Mouse (Mus musculus): ENCODE measurements around the gene Gm28042.
A peak's percentile ranks its signal among the peaks of the same experiment; 100 is the strongest.

Gm28042 gene

DNA sequence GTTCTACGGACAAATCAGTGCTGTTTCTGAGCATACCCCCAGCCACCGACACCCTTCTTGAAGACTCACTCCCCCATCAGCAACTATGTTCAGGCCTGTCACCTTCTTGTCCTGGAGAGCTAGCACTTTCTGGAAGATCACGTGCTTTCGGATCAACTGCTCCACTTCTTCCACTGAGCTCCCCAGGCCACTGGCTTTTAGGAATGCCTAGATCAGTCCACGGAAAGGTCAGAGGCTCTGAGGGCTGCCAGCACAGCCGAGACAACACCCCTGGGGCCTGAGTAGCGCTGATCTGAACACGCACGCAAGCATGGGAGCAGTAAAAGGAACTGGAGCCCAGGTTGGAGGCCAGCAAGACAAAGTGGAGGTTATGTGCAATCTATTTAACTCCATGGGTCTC lies 33.4 kb downstream of the Gm28042 start:
- DNase-seq (ENCODE audit: low spot score), result no peak

DNA sequence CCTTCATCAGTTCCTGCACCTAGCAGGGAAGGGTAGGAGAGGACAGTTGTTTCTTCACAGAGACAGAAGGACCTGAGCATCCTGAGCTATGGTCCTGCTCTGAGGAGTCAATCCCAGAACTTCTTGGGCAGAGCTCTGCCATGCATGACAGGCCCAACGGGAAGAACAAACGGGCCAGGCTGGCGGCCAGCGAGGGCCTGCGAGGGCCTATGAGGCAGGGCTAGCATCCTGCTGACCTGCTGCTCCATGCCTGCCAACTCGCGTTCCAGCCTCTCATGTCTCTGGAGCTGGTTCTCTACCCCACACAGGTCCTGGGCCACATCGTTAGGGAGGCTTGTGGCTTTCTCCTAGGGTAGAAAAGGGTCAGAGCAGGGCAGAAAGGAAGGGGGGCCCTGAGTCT lies 35.0 kb downstream of the Gm28042 start:
- DNase-seq (ENCODE audit: low spot score), result no peak

DNA sequence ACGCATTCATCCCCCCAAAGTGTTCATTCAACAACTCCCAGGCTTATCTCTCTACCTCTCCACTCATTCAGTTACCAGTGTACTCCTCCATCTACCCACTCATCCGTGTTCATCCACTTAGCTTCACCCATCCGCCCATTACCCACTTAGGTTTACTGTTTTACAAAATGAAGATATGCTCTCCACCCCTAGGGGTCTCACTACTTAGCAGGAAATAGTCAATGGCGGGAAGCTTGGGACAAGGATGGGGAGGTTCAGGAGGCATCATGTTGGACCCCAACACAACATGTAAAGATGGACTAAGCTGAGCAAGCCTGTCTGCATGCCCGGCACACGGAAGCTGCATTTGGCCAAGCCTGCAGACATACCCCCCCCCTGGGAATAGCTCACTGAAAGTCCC lies 37.3 kb downstream of the Gm28042 start:
- no peak for DNase-seq (ENCODE audit: low spot score)

DNA sequence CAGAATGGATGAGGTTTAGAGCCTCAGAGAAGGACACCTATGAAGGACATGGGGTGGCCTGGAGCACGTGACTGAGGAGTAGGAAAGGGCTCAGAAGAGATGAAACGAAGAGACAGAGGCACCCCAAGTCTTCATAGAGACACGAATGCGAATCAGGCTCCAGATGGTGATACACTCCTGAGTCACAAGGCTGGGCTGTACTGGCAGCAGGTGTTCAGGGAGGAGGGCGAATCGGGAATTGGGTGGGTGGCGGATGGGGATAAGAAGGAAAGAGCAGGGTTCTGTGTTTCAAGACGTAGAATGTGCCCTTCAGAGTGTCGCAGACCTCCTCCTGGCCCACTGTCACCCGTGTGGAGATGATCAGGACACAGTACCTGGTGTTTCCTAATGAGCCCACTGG lies 38.0 kb downstream of the Gm28042 start:
- no peak for DNase-seq (ENCODE audit: low spot score)

DNA sequence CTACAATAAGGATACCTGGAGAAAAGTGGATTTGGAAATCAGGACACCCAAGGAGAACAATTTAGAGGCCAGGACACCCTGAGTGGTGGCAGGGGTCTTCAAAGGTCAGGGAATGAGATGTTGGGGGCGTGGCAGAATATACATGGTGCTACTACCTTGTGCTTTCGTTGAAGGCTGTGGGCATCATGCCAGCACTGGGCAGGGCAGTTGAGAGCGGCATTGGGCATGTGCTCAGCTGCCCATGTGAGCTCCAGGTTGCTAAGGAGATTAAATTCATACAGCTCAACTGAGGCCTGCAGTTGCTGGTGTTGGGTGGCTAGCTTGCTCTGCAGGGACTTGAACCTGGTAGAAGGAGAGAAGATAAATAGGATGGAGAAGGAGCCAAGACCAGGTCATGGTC lies 38.9 kb downstream of the Gm28042 start:
- DNase-seq (ENCODE audit: low spot score), result no peak

DNA sequence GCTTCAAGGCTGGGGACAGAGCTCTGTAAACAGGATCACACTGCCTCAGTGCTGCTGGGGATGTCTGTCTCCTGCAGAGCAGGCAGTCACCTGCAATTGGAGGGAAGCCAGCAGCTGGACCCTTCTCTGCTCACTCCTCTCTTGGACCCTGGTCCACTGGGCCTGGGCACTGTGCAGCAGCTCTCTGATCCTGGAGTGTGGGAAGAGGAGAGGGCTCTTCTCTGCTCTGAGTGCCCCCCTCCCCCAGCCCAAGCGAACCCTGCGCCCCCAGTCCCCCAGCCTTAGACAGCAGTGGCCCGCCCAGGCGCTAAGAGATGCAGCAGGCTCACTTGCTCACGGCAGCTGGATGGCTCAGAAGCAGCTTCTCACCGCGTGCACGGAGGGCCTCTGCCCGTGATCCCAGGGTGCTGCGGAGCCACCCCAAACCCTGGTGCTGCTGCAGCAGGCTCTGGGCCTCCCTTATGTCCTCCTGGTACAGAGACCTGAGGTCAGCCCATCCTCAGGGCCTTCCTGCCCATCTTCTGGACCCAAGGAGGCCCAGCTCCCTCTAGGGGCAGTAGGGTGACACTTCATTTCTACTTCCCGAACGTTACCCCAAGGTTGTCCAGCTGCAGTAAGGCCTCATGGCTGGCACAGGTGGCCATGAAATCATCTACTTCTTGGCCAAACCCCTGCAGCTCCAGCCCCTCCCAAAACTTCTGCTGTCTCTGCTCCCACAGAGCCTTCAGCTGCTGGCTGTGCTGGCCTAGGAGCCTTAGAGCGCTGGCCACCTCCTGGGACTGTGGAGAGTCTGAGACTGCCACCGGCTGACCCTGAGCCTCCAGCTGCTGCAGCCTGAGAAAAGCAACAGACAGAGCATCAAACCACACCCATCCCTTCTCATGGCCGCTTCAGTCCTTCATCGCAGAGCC lies 41.5 kb downstream of the Gm28042 start:
- peak; percentile 48 for DNase-seq (ENCODE audit: low spot score)

DNA sequence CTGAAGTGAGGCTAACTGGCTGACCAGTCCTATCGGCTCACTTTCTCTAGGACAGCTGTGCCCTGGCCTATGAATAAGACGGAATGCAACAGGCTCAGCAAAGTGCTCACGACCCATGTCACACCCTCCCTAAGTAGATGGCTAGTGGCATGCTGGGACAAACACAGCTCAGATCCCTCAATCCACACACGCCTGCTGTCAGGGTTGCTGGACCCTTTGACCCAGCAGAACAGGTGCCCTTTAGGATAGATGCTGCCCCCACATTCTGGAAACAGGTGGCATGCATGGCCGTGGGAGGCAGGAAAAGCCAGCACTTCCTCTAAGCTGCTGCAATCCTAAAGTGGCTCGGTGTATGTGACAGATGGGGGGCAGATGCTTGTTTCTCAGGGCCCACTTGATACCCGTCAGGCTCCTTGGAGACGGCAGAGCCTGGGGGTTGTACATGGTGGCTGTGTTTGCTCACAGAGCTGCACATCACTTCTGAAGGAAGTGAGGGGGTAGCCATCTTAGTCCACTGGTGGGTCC lies 42.2 kb downstream of the Gm28042 start:
- DNase-seq (ENCODE audit: low spot score), result no peak

DNA sequence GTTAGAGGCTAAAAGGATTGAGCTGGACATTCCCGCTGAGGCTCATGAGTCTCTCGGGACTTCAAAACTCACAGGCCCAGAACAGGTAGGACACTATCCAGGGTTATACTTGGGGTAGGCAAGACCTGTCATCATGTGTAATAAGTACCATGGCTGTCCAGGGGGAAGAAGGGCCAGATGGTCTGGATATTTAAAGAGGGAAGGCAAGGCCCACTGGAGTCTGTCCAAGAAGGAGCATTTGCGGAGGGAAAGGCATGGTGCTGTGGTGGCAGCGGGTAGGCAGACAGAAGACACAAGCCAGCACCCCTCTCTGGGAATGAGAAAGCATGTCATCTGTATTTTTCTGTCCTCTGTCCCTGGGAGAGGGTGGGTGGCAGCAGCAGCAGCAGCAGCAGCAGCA lies 46.8 kb downstream of the Gm28042 start:
- no peak for DNase-seq (ENCODE audit: low spot score)

DNA sequence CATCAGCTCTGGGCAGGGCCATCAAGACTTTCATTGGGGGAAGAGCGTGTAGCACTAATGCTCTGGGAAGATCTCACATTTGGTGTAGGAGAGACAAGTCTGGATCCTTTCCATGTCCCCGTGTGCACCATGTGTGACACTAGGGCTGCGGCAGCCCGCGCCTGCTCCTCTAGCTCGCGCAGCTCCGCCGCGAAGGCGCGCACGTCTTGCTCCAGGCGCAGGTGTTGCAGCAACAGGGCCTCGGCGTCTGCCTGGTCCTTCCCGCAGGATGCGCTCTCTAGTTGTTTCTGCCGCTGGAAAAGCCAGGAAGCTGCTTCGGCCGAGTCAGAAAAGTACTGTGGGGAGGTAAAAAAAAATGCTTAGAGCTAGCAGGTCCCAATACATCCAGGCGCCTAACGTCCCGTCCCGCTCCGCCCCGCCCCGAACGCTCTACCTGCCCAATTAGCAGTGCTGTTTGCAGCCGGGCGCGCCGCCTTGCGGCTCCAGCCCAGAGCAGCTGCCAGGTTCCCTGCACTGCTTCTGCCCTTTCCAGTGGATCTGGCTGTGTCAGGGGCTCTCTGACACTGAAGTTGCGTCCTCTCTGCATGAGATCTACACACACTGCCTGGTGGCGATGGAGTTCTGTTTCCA lies 48.9 kb downstream of the Gm28042 start:
- peak; percentile 54 for DNase-seq (ENCODE audit: low spot score)

DNA sequence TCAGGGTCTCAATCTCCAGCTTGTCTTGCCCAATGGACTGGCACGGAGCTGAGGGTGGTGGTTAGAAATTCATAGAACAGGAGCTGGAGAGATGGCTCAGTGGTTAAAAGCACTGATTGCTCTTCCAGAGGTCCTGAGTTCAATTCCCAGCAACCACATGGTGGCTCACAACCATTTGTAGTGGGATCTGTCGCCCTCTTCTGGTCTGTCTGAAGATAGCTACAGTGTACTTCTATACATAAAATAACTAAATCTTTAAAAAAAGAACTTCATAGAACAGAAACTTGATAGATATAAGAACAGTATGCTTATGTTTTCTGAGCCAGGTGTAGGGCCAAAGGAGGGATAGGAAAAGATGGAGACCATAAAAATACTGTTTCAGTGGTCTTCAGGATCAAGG lies 55.1 kb downstream of the Gm28042 start:
- DNase-seq (ENCODE audit: low spot score), result no peak

DNA sequence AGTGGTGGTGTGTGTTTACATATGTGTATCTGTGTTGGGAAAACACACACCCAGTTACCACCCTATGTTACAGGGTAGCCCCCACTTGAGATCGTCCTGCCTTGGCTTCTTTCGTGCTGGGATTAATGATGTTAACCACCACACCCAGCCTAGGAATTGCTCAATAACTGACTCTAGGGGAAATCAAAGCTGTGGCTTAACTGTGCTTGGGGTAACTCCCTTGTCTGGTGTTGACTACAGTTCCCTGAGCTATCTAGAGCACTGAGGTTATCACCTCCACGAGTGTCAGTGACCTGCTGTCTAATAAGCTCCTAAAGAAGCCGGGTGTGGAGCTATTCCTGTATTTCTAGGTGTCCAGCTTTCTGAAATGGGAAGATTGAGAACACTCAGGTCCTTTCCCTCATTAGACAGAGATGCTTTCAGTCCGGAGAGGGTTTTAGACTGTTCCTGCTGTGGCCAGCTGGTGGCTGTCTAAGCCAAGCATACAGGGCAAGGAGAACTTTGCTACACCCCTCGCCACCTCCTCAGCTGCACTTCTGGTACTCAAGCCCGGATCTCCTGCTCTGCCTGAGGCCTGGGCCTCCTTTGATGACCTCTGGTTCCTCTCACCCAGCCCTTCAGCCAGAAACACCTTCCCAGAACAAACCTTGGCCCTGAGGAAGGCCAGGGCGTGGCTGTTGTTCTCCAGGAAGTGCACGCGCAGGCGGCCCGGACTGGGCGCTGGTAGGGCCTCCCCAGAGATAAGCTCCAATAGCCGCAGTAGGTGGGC lies 57.5 kb downstream of the Gm28042 start:
- no peak for DNase-seq (ENCODE audit: low spot score)

DNA sequence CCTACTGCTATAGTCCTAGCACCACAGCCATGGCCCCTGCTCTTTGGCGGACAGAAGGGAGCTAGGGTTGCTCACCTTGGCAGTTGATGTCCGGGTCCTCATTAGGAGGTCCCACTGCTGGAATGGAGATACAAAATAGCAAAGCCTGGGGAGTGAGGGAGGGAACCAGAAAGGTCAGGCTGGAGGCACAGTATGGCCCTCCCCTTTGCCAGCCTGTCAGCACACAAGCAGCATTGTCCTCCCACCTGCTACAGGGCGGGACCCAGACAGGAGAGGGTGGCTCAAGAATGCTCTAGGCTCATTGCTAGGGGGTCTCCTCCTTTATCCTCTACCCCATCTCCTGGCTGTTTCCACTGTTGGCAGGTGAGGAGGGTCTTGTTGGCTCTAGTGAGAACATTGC lies 58.7 kb downstream of the Gm28042 start:
- no peak for DNase-seq (ENCODE audit: low spot score)

DNA sequence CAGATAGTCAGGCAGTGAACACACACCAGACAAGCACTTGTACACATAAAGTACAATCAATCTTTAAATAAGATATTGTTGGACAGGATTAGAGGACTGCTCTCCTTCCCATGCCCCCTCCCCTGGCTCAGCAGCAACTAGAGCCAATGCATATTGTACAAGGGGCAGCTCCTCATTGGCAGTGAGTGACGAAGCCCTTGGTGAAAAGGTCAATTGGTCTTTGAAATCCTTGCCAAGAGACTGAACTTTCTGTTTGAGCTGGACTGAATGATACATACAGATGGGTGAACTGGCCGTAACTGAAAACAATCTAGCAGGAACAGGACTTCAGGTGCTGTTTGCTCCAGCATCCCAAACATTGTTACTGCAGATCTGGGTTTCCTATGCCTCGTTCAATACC lies 60.1 kb downstream of the Gm28042 start:
- DNase-seq (ENCODE audit: low spot score), result no peak

DNA sequence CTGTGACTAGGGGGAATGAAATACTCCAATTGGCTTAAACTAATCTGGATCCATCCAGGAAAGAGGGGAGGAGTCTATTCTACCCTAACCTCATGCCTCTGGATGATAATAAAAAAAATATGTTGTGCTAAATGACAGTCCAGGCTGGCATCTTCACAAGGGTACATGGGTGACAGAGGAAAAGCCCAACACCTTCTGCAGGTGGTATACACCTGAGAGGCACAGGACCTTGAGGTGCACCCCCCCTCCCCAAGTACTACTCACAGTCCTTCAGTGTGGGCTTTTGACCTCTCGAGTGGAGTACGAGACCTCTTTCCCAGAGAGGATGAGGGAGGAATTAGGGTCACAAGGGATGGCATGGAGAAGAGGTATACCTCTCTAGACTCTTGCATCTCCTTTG lies 60.6 kb downstream of the Gm28042 start:
- DNase-seq (ENCODE audit: low spot score), result no peak

DNA sequence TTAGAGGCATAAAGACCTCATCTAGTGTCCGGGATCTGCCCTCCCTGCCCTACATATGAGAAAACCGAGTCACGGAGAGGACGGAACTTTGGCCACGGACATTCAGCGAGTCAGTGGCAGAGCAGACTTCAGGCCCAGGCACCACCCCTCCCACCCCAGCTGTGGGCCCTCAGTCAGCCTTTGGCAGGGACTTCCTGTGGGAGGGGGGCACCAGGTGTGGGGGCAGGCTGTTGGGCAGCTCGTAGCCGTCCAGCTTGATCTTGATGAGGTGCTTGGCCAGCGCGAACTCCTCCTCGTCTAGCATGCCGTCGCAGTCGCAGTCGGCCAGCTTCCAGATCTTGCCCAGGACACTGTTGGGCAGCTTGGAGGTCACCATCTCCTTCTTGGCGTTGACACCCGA lies 63.7 kb downstream of the Gm28042 start:
- no peak for DNase-seq (ENCODE audit: low spot score)
